Mouse (Mus musculus) cortical plate, adult 2 months (tissue): ENCODE results near the gene 1700047I17Rik2.
"Not testable (repeated sequence)": the region's sequence is repeated elsewhere in the genome, so short reads cannot be mapped to it uniquely, and the experiment has no call there.

ENCODE experiments used
- CTCF ChIP-seq: fragments of 200-500 bp; IDR thresholded peaks from 2 replicates; pipeline ENCODE4 v1.5.1; 2011; ENCODE audit warnings: mild to moderate bottlenecking, control low read depth, low read length; ENCODE audit not compliant: insufficient read depth; ENCODE audit errors: extremely low read depth
- POLR2A ChIP-seq: fragments of 200-500 bp; IDR thresholded peaks from 2 replicates; pipeline ENCODE4 v1.6.1; 2011; ENCODE audit warnings: mild to moderate bottlenecking, low read length, control low read depth; ENCODE audit not compliant: insufficient read depth; ENCODE audit errors: extremely low read depth

DNA sequence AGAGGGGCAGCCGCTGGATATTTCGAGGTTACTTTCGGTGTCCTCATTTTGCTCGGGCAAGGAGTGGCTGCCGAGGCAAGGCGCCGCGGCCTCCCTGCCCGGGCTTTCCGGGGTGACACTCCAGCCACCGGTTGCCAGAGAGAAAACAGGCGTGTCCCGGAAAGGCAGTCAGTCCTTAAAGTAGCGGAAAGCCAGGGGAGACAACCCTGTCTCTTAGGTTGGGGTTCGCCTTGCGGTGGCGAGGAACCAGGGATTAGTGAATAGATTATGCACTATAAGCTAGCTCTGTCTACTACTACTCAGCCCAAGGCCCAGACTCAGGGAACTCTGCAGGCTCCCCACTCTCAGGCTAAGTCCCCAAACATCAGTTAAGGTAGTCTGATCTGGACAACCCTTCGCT lies 407 bp downstream of the 1700047I17Rik2 start:
- not testable (repeated sequence) for TF ChIP-seq POLR2A, CTCF
